Mouse (Mus musculus): Measurements from ENCODE around the gene Galnt6.

DNA sequence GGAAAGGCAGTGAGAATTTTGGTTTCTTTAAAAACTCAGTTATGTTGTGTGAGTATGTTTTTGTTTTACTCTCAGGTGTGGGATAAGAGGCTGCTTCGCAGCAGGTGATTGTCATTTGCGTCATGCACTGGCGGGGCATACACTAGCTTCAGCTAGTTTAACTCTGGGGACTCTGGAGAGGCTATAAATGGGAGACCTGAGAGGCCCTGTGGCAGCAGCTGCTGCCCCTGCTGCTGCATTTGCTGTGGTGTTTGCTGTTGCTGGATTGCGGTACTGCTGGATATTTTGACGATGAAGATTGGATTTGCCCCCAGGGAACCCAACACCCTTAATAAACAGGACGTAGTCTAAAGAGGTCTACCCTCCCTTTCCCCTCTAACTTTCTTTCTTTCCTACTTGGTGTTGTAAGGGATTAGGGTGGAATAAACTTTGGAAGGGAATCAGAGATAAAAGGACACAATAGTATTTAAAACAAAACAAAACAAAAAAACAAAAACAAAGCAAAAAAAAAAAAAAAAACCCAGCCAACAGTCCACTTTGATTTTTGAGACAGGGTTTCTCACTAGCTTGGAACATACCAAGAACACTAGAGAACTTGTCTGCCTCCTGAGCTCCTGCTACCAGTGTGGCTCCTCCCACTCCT lies 17.4 kb upstream of the Galnt6 start:
- TF ChIP-seq CTCF (IDR thresholded peaks at IDR 0.05; ENCODE audit: control insufficient read depth, insufficient read depth, insufficient read length) (no peak), USF1 (IDR thresholded peaks at IDR 0.05; ENCODE audit: low read depth) (no peak), MYOG (IDR thresholded peaks at IDR 0.05; ENCODE audit: control insufficient read depth, extremely low read depth, insufficient read length) (no peak), FOSL1 (IDR thresholded peaks at IDR 0.05; ENCODE audit: insufficient read depth, low read length, poor library complexity, severe bottlenecking) (no peak), MYOD1 (IDR thresholded peaks at IDR 0.05; ENCODE audit: control insufficient read depth, insufficient read length, low read depth) (no peak)

Data from C2C12 (cell line).